Mouse (Mus musculus) forebrain, embryonic 15.5 days (tissue): Measurements from ENCODE around the gene Ube2a. TPM values are rescaled to one million over a fixed set of nuclear protein-coding genes. Genes with fewer than 3 reads are reported as not detected.

Experiments
- ATAC-seq: fragments of 200-750 bp; cut with Nextera tagmentation; replicated peaks from 2 replicates; pipeline ENCODE4 v1.8.0; 2017; ENCODE audit warnings: mild to moderate bottlenecking, moderate TSS enrichment, moderate library complexity
- H3K27ac ChIP-seq: fragments of 300-500 bp; sonication (generic); replicated peaks from 2 replicates; pipeline ENCODE4 v1.5.1; 2015; ENCODE audit warnings: mild to moderate bottlenecking, inconsistent platforms
- H3K27me3 ChIP-seq: fragments of 300-500 bp; sonication (generic); 2 replicates; pipeline ENCODE4 v1.6.1; 2015; ENCODE audit warnings: inconsistent platforms
- H3K36me3 ChIP-seq: fragments of 300-500 bp; sonication (generic); 2 replicates; pipeline ENCODE4 v1.6.1; 2015; ENCODE audit warnings: mild to moderate bottlenecking, inconsistent platforms
- H3K4me1 ChIP-seq: fragments of 300-500 bp; sonication (generic); 2 replicates; pipeline ENCODE4 v1.6.1; 2015; ENCODE audit warnings: inconsistent platforms
- H3K4me2 ChIP-seq: fragments of 300-500 bp; sonication (generic); replicated peaks from 2 replicates; pipeline ENCODE4 v1.6.1; 2015; ENCODE audit warnings: mild to moderate bottlenecking, inconsistent platforms
- H3K4me3 ChIP-seq: fragments of 300-500 bp; sonication (generic); 2 replicates; pipeline ENCODE4 v1.5.1; 2015; ENCODE audit warnings: mild to moderate bottlenecking, inconsistent platforms
- H3K9ac ChIP-seq: fragments of 300-500 bp; sonication (generic); replicated peaks from 2 replicates; pipeline ENCODE4 v1.6.1; 2015; ENCODE audit warnings: mild to moderate bottlenecking, inconsistent platforms
- H3K9me3 ChIP-seq: fragments of 300-500 bp; sonication (generic); 2 replicates; pipeline ENCODE4 v1.6.1; 2016; ENCODE audit warnings: inconsistent platforms
- whole genome bisulfite sequencing: fragments of 180-500 bp; shearing (Covaris S2); methylation state at CpG from one replicate; pipeline ENCODE4 v1.1.7; 2015; ENCODE audit warnings: mixed read lengths; 5-methylcytosine and 5-hydroxymethylcytosine counted together
- polyA plus RNA-seq: library from polyadenylated mRNA; unstranded; fragments of >200 nt; fragmentation: Nextera tagmentation; extraction: Ambion mirVana; gene quantifications from 2 replicates; pipeline ENCODE4 v1.2.1, GENCODE M21; 2015

The Ube2a gene
- 108 and 120 TPM in 2 replicates for polyA plus RNA-seq

GRCm38 (mm10) chrX:36873765-36874164 is at the start of gene Ube2a, which contains the start of gene C330007P06Rik:
Gene Ube2a, plus strand, starts transcription at chrX:36873900.
Gene C330007P06Rik, minus strand, starts transcription at chrX:36874111.
- Histone ChIP-seq H3K9me3 (no peaks in the 10 kb centered on the region), H3K27ac (peak within 1 kb of the TSS; percentile 73), H3K4me1 (peaks cover 5% of the 10 kb centered on the region), H3K4me2 (peak within 1 kb of the TSS; percentile 55), H3K9ac (peak within 1 kb of the TSS; percentile 76), H3K36me3 (no peaks in the 10 kb centered on the region), H3K4me3 (peak within 1 kb of the TSS; percentile 58), H3K27me3 (no peaks in the 10 kb centered on the region)
- peak; percentile 65 for ATAC-seq
- 27% methylated on average over 8 of the region's 8 CpGs for WGBS

GRCm38 (mm10) chrX:36823932-36824711 is 49.6 kb upstream of the Ube2a start:
- Histone ChIP-seq H3K27ac (no peak overlapping the region), H3K9ac (no peak overlapping the region), H3K4me1 (no peaks in the 10 kb centered on the region), H3K4me3 (no peak overlapping the region), H3K9me3 (no peaks in the 10 kb centered on the region), H3K36me3 (no peaks in the 10 kb centered on the region), H3K27me3 (no peaks in the 10 kb centered on the region), H3K4me2 (no peak overlapping the region)
- 87% methylated on average over 10 of the region's 10 CpGs for WGBS
- no peak for ATAC-seq

GRCm38 (mm10) chrX:36825032-36825431 is 48.7 kb upstream of the Ube2a start:
- Histone ChIP-seq H3K9me3 (no peaks in the 10 kb centered on the region), H3K4me3 (no peak overlapping the region), H3K36me3 (no peaks in the 10 kb centered on the region), H3K9ac (no peak overlapping the region), H3K27me3 (no peaks in the 10 kb centered on the region), H3K27ac (no peak overlapping the region), H3K4me2 (no peak overlapping the region), H3K4me1 (no peaks in the 10 kb centered on the region)
- 49% methylated on average over 2 of the region's 2 CpGs for WGBS
- ATAC-seq, result no peak

GRCm38 (mm10) chrX:36826873-36827272 is 46.8 kb upstream of the Ube2a start:
- 91% methylated on average over 4 of the region's 5 CpGs for WGBS
- Histone ChIP-seq H3K9me3 (no peaks in the 10 kb centered on the region), H3K4me1 (no peaks in the 10 kb centered on the region), H3K27ac (no peak overlapping the region), H3K36me3 (no peaks in the 10 kb centered on the region), H3K4me3 (no peak overlapping the region), H3K4me2 (no peak overlapping the region), H3K27me3 (no peaks in the 10 kb centered on the region), H3K9ac (no peak overlapping the region)
- ATAC-seq, result no peak

- no peak overlapping the region for H3K4me2 ChIP-seq
- no peaks in the 10 kb centered on the region for H3K4me1 ChIP-seq
- no peak for ATAC-seq
- H3K4me3 ChIP-seq, result no peak overlapping the region
- no peaks in the 10 kb centered on the region for H3K36me3 ChIP-seq
- no peaks in the 10 kb centered on the region for H3K27me3 ChIP-seq
- no peaks in the 10 kb centered on the region for H3K9me3 ChIP-seq
- no peak overlapping the region for H3K27ac ChIP-seq
- WGBS, result 21% methylated on average over 5 of the region's 5 CpGs
- H3K9ac ChIP-seq, result no peak overlapping the region
These were observed 43.4 kb upstream of the Ube2a start for GRCm38 (mm10) chrX:36830271-36830670.

GRCm38 (mm10) chrX:36831632-36832031 is 42.1 kb upstream of the Ube2a start:
- no peak for ATAC-seq
- H3K4me3 ChIP-seq, result no peak overlapping the region
- H3K9ac ChIP-seq, result no peak overlapping the region
- 66% methylated on average over 4 of the region's 4 CpGs for WGBS
- H3K27ac ChIP-seq, result no peak overlapping the region
- no peaks in the 10 kb centered on the region for H3K36me3 ChIP-seq
- no peaks in the 10 kb centered on the region for H3K9me3 ChIP-seq
- no peaks in the 10 kb centered on the region for H3K27me3 ChIP-seq
- no peak overlapping the region for H3K4me2 ChIP-seq
- no peaks in the 10 kb centered on the region for H3K4me1 ChIP-seq

GRCm38 (mm10) chrX:36833397-36834084 is 40.2 kb upstream of the Ube2a start:
- WGBS, result 29% methylated on average over 19 of the region's 19 CpGs
- Histone ChIP-seq H3K9ac (peak overlapping the region; percentile 33), H3K36me3 (no peaks in the 10 kb centered on the region), H3K4me3 (peak overlapping the region; percentile 25), H3K27ac (peak overlapping the region; percentile 49), H3K9me3 (no peaks in the 10 kb centered on the region), H3K4me1 (no peaks in the 10 kb centered on the region), H3K4me2 (peak overlapping the region; percentile 31), H3K27me3 (no peaks in the 10 kb centered on the region)
- peak; percentile 73 for ATAC-seq

GRCm38 (mm10) chrX:36837069-36837676 is 36.5 kb upstream of the Ube2a start:
- Histone ChIP-seq H3K4me2 (no peak overlapping the region), H3K36me3 (no peaks in the 10 kb centered on the region), H3K9me3 (no peaks in the 10 kb centered on the region), H3K9ac (no peak overlapping the region), H3K27me3 (no peaks in the 10 kb centered on the region), H3K4me1 (no peaks in the 10 kb centered on the region), H3K27ac (no peak overlapping the region), H3K4me3 (no peak overlapping the region)
- 78% methylated on average over 6 of the region's 6 CpGs for WGBS
- ATAC-seq, result no peak

GRCm38 (mm10) chrX:36839391-36839790 is 34.3 kb upstream of the Ube2a start:
- Histone ChIP-seq H3K27ac (no peak overlapping the region), H3K9ac (no peak overlapping the region), H3K4me3 (no peak overlapping the region), H3K27me3 (no peaks in the 10 kb centered on the region), H3K4me2 (no peak overlapping the region), H3K4me1 (no peaks in the 10 kb centered on the region), H3K9me3 (no peaks in the 10 kb centered on the region), H3K36me3 (no peaks in the 10 kb centered on the region)
- no peak for ATAC-seq
- WGBS, result 63% methylated on average over 7 of the region's 7 CpGs

GRCm38 (mm10) chrX:36841698-36842097 is 32.0 kb upstream of the Ube2a start:
- 89% methylated on average over 6 of the region's 6 CpGs for WGBS
- Histone ChIP-seq H3K27me3 (no peaks in the 10 kb centered on the region), H3K36me3 (no peaks in the 10 kb centered on the region), H3K4me2 (no peak overlapping the region), H3K4me3 (no peak overlapping the region), H3K9ac (no peak overlapping the region), H3K4me1 (no peaks in the 10 kb centered on the region), H3K27ac (no peak overlapping the region), H3K9me3 (no peaks in the 10 kb centered on the region)
- no peak for ATAC-seq

- H3K27me3 ChIP-seq, result no peaks in the 10 kb centered on the region
- H3K4me3 ChIP-seq, result no peak overlapping the region
- no peaks in the 10 kb centered on the region for H3K36me3 ChIP-seq
- no peak overlapping the region for H3K4me2 ChIP-seq
- H3K9ac ChIP-seq, result no peak overlapping the region
- H3K4me1 ChIP-seq, result no peaks in the 10 kb centered on the region
- H3K27ac ChIP-seq, result no peak overlapping the region
- no peaks in the 10 kb centered on the region for H3K9me3 ChIP-seq
- ATAC-seq, result no peak
- WGBS, result 65% methylated on average over 4 of the region's 4 CpGs
These were observed 30.2 kb upstream of the Ube2a start for GRCm38 (mm10) chrX:36843346-36843990.

- H3K4me1 ChIP-seq, result no peaks in the 10 kb centered on the region
- ATAC-seq, result no peak
- 75% methylated on average over 1 of the region's 1 CpGs for WGBS
- no peak overlapping the region for H3K9ac ChIP-seq
- no peak overlapping the region for H3K4me3 ChIP-seq
- H3K27me3 ChIP-seq, result no peaks in the 10 kb centered on the region
- H3K27ac ChIP-seq, result no peak overlapping the region
- H3K9me3 ChIP-seq, result no peaks in the 10 kb centered on the region
- peaks cover under 1% of the 10 kb centered on the region; the same call in 1 of the 2 replicates for H3K36me3 ChIP-seq
- H3K4me2 ChIP-seq, result no peak overlapping the region
These were observed 26.5 kb upstream of the Ube2a start for GRCm38 (mm10) chrX:36847152-36847551.
